Mouse (Mus musculus): ENCODE data around the gene Myom3. TPM values are rescaled to one million over a fixed set of nuclear protein-coding genes. Genes with fewer than 3 reads are reported as not detected.
"Not testable (repeated sequence)": the region's sequence is repeated elsewhere in the genome, so short reads cannot be mapped to it uniquely, and the experiment has no call there.

Myom3 gene
- 0.29 and 0.34 TPM in 2 replicates for polyA plus RNA-seq (2015; fragmentation: Nextera tagmentation; extraction: Ambion mirVana)

GRCm38 (mm10) chr4:135759356-135759976, at the start of gene Myom3:
Gene Myom3, plus strand, starts transcription at chr4:135759715.
- 56% methylated on average over 10 of the region's 10 CpGs for WGBS
- Histone ChIP-seq H3K9ac (replicated peaks; ENCODE audit: low read depth, low read length) (no peak within 1 kb of the TSS), H3K4me2 (ENCODE audit: low read length) (no peak within 1 kb of the TSS), H3K9me3 (ENCODE audit: control insufficient read depth, low read length) (no peaks in the 10 kb centered on the region), H3K4me1 (replicated peaks; ENCODE audit: control insufficient read depth, insufficient read depth, low read length) (no peaks in the 10 kb centered on the region), H3K4me3 (replicated peaks; ENCODE audit: low read length) (no peak within 1 kb of the TSS), H3K27me3 (replicated peaks; ENCODE audit: control insufficient read depth, insufficient read depth, low read length) (no peaks in the 10 kb centered on the region), H3K36me3 (ENCODE audit: control insufficient read depth, insufficient read depth) (no peaks in the 10 kb centered on the region), H3K27ac (ENCODE audit: low read length) (no peak within 1 kb of the TSS)
- ATAC-seq: no peak

DNA sequence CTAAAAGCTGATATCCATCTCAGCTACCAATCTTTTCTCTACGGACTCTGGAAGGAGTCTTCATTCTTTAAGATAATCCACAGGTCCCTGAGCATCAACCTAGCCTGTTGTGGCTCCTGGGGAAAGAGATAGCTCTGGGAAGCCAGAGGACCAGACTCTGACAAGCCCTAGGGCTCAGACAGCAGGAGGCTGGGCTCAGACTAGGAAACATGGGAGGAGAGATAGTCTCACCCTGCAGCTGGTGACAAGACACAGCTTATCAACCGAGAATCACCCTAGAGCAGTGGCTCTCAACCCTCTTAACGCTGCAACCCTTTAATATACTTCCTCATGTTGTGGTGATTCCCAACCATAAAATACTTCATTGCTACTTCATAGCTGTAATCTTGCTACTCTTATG, 49.1 kb upstream of the Myom3 start:
- no peaks in the 10 kb centered on the region for H3K4me1 ChIP-seq (replicated peaks; ENCODE audit: control insufficient read depth, insufficient read depth, low read length)
- H3K9me3 ChIP-seq (ENCODE audit: control insufficient read depth, low read length): no peaks in the 10 kb centered on the region
- ATAC-seq: no peak
- no peak overlapping the region for H3K4me3 ChIP-seq (replicated peaks; ENCODE audit: low read length)
- H3K36me3 ChIP-seq (ENCODE audit: control insufficient read depth, insufficient read depth): no peaks in the 10 kb centered on the region
- H3K9ac ChIP-seq (replicated peaks; ENCODE audit: low read depth, low read length): no peak overlapping the region
- H3K27me3 ChIP-seq (replicated peaks; ENCODE audit: control insufficient read depth, insufficient read depth, low read length): no peaks in the 10 kb centered on the region
- no peak overlapping the region for H3K27ac ChIP-seq (ENCODE audit: low read length)
- no peak overlapping the region for H3K4me2 ChIP-seq (ENCODE audit: low read length)
- WGBS: 84% methylated on average over 3 of the region's 3 CpGs

DNA sequence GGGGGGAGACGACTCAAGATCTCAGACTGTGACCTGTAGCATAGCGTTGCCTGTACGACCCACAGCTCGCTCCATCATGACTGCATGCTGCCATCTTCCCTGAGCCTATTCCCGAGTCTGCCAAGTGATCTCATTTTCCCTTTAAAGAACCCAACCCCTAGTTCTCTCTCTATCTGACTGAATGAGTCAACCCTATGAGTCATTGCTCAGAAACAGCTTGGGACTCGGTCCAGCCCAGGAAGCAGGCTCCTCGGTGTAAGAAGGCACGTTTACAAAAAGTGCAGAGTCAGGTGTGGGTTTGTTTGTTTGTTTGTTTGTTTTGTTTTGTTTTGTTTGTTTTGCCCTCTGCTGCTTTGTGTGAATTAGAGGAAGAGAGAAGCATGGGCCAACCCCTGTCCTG, 44.7 kb upstream of the Myom3 start:
- no peak overlapping the region for H3K4me2 ChIP-seq (ENCODE audit: low read length)
- H3K4me3 ChIP-seq (replicated peaks; ENCODE audit: low read length): no peak overlapping the region
- H3K9ac ChIP-seq (replicated peaks; ENCODE audit: low read depth, low read length): no peak overlapping the region
- H3K4me1 ChIP-seq (replicated peaks; ENCODE audit: control insufficient read depth, insufficient read depth, low read length): no peaks in the 10 kb centered on the region
- no peaks in the 10 kb centered on the region for H3K36me3 ChIP-seq (ENCODE audit: control insufficient read depth, insufficient read depth)
- ATAC-seq: no peak
- no peaks in the 10 kb centered on the region for H3K27me3 ChIP-seq (replicated peaks; ENCODE audit: control insufficient read depth, insufficient read depth, low read length)
- no peaks in the 10 kb centered on the region for H3K9me3 ChIP-seq (ENCODE audit: control insufficient read depth, low read length)
- WGBS: 84% methylated on average over 8 of the region's 8 CpGs
- no peak overlapping the region for H3K27ac ChIP-seq (ENCODE audit: low read length)

- H3K9me3 ChIP-seq (ENCODE audit: control insufficient read depth, low read length): not testable (repeated sequence)
- WGBS: 95% methylated on average over 11 of the region's 11 CpGs
Measured at GRCm38 (mm10) chr4:135716438-135716837, 43.1 kb upstream of the Myom3 start.

DNA sequence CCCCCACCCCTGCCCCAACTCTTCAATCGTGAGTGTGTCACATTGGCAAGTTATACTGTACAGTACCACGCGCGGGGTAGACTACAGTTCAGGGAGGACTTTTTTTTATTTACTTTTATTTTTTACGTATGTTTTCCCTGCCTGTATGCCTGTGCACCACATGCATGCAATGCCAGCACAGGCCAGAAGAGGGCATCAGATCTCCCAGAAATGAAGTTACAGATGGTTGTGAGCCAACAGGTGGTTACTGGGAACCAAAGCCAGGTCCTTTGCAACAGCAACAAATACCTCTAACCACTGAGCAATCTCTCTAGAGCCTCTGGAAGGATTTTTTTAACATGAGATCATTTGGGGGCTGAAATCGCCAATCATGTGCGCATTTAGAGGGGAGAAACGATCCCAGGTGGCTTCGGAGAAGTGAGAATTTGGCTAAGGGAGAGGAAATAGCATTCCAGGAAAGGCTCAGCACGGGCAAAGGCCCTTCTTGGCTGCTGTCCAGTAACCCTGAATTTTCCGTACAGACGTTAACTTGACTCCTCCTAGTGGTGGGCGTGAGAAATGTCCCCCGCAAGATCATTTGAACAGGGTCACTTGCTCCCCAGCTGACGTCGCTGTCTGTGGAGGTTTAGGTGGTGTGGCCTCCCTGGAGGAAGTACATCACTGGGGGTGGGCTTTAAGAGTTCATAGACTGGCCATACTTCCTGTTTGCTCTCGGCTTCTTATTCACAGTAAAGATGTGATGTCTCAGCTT, 36.8 kb upstream of the Myom3 start:
- Histone ChIP-seq H3K4me3 (replicated peaks; ENCODE audit: low read length) (no peak overlapping the region), H3K27me3 (replicated peaks; ENCODE audit: control insufficient read depth, insufficient read depth, low read length) (no peaks in the 10 kb centered on the region), H3K36me3 (ENCODE audit: control insufficient read depth, insufficient read depth) (no peaks in the 10 kb centered on the region), H3K4me2 (ENCODE audit: low read length) (no peak overlapping the region), H3K9me3 (ENCODE audit: control insufficient read depth, low read length) (no peaks in the 10 kb centered on the region), H3K27ac (ENCODE audit: low read length) (no peak overlapping the region), H3K9ac (replicated peaks; ENCODE audit: low read depth, low read length) (no peak overlapping the region), H3K4me1 (replicated peaks; ENCODE audit: control insufficient read depth, insufficient read depth, low read length) (no peaks in the 10 kb centered on the region)
- 76% methylated on average over 17 of the region's 17 CpGs for WGBS
- no peak for ATAC-seq

More at GRCm38 (mm10) chr4:135716438-135716837, 43.1 kb upstream of the Myom3 start:
- not testable (repeated sequence) for H3K36me3 ChIP-seq (ENCODE audit: control insufficient read depth, insufficient read depth); ATAC-seq; H3K4me3 ChIP-seq (replicated peaks; ENCODE audit: low read length); H3K9ac ChIP-seq (replicated peaks; ENCODE audit: low read depth, low read length); H3K4me1 ChIP-seq (replicated peaks; ENCODE audit: control insufficient read depth, insufficient read depth, low read length); H3K27ac ChIP-seq (ENCODE audit: low read length); H3K4me2 ChIP-seq (ENCODE audit: low read length); H3K27me3 ChIP-seq (replicated peaks; ENCODE audit: control insufficient read depth, insufficient read depth, low read length)

GRCm38 (mm10) chr4:135726416-135726815, 33.1 kb upstream of the Myom3 start:
- Histone ChIP-seq H3K36me3 (ENCODE audit: control insufficient read depth, insufficient read depth) (no peaks in the 10 kb centered on the region), H3K27me3 (replicated peaks; ENCODE audit: control insufficient read depth, insufficient read depth, low read length) (no peaks in the 10 kb centered on the region), H3K27ac (ENCODE audit: low read length) (no peak overlapping the region), H3K4me1 (replicated peaks; ENCODE audit: control insufficient read depth, insufficient read depth, low read length) (no peaks in the 10 kb centered on the region), H3K4me3 (replicated peaks; ENCODE audit: low read length) (no peak overlapping the region), H3K9me3 (ENCODE audit: control insufficient read depth, low read length) (no peaks in the 10 kb centered on the region), H3K4me2 (ENCODE audit: low read length) (no peak overlapping the region), H3K9ac (replicated peaks; ENCODE audit: low read depth, low read length) (no peak overlapping the region)
- 68% methylated on average over 11 of the region's 11 CpGs for WGBS
- no peak for ATAC-seq

DNA sequence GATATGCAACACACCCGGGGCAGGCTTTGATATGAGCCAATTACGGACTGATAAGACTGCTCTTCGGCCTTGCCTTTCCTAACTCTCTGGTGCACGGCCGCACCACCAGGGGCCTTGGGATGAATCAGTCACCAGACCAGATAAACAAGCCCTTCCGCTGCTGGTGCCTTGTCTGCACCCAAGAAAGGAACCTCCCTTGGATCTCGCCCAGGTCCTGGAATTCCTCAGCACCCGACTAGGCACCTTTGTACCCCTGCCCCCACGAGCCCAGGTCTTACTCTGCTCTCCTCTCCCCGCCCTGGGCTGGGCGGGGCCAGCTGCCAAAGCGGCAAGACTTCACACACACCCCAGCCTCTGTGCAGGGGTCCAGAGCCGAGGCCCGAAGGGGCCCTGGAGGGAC, 31.7 kb upstream of the Myom3 start, which contains the start of gene Il22ra1:
Gene Il22ra1, plus strand, starts transcription at position 356 of the 400 bp plus-strand sequence.
- Histone ChIP-seq H3K4me2 (ENCODE audit: low read length) (no peak within 1 kb of the TSS), H3K9ac (replicated peaks; ENCODE audit: low read depth, low read length) (no peak within 1 kb of the TSS), H3K4me1 (replicated peaks; ENCODE audit: control insufficient read depth, insufficient read depth, low read length) (no peaks in the 10 kb centered on the region), H3K36me3 (ENCODE audit: control insufficient read depth, insufficient read depth) (no peaks in the 10 kb centered on the region), H3K27ac (ENCODE audit: low read length) (no peak within 1 kb of the TSS), H3K9me3 (ENCODE audit: control insufficient read depth, low read length) (no peaks in the 10 kb centered on the region), H3K27me3 (replicated peaks; ENCODE audit: control insufficient read depth, insufficient read depth, low read length) (no peaks in the 10 kb centered on the region), H3K4me3 (replicated peaks; ENCODE audit: low read length) (no peak within 1 kb of the TSS)
- 54% methylated on average over 14 of the region's 14 CpGs for WGBS
- ATAC-seq: no peak

DNA sequence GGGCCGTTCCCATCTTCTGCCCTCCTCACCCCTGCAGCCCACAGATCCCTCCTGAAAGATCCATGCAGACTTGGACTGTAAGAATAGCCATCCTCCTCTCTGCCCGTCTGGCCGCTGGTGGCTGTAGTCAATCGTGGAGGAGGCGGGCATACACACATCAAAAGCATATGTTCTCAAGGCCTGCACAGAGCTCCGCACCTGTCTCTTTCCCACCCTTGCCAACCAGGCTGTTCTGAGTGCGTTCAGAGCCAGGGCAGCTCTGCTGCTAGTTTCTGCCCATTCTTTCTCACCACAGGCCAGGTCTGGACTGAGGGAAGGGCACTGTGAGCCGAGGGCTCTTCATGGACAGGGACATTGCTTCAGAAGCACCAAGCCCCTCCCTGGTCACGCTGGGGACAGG, 29.3 kb upstream of the Myom3 start:
- Histone ChIP-seq H3K4me2 (ENCODE audit: low read length) (no peak overlapping the region), H3K4me3 (replicated peaks; ENCODE audit: low read length) (no peak overlapping the region), H3K9me3 (ENCODE audit: control insufficient read depth, low read length) (0 out of 2 replicates have a peak, but pooled peaks cover 2% of the 10 kb centered on the region), H3K4me1 (replicated peaks; ENCODE audit: control insufficient read depth, insufficient read depth, low read length) (no peaks in the 10 kb centered on the region), H3K9ac (replicated peaks; ENCODE audit: low read depth, low read length) (no peak overlapping the region), H3K27me3 (replicated peaks; ENCODE audit: control insufficient read depth, insufficient read depth, low read length) (no peaks in the 10 kb centered on the region), H3K27ac (ENCODE audit: low read length) (no peak overlapping the region), H3K36me3 (ENCODE audit: control insufficient read depth, insufficient read depth) (no peaks in the 10 kb centered on the region)
- 63% methylated on average over 9 of the region's 9 CpGs for WGBS
- no peak for ATAC-seq

DNA sequence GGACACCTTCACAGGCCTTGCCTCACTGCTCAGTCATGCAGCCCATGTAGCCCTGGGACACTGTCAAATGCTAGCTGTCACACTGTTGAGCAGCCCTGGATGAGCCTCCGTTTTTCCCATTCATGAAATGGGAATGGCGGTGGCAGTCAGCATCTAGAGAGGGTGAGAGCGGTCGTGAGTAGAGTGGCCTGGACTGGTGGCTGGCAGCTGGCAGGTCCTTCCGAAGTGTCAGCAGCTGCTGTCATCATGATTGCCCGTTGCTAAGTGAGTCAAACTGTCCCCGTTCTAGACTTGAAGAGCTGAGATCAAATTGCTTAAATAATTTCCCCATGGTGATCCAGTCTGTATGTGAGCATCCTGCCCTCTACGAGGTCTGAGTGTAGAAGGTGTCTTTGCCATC, 28.6 kb upstream of the Myom3 start:
- Histone ChIP-seq H3K4me3 (replicated peaks; ENCODE audit: low read length) (no peak overlapping the region), H3K36me3 (ENCODE audit: control insufficient read depth, insufficient read depth) (no peaks in the 10 kb centered on the region), H3K4me1 (replicated peaks; ENCODE audit: control insufficient read depth, insufficient read depth, low read length) (no peaks in the 10 kb centered on the region), H3K27ac (ENCODE audit: low read length) (no peak overlapping the region), H3K4me2 (ENCODE audit: low read length) (no peak overlapping the region), H3K9ac (replicated peaks; ENCODE audit: low read depth, low read length) (no peak overlapping the region), H3K9me3 (ENCODE audit: control insufficient read depth, low read length) (0 out of 2 replicates have a peak, but pooled peaks cover 2% of the 10 kb centered on the region), H3K27me3 (replicated peaks; ENCODE audit: control insufficient read depth, insufficient read depth, low read length) (no peaks in the 10 kb centered on the region)
- 70% methylated on average over 8 of the region's 8 CpGs for WGBS
- ATAC-seq: no peak
